Mouse (Mus musculus) brain, adult 2 months (tissue): ENCODE results near the gene Fem1a.

Experiments used
- DNase-seq: peaks from one replicate; pipeline ENCODE4 v3.0.0; 2011; ENCODE audit warnings: low read depth, low spot score

Fem1a gene

DNA sequence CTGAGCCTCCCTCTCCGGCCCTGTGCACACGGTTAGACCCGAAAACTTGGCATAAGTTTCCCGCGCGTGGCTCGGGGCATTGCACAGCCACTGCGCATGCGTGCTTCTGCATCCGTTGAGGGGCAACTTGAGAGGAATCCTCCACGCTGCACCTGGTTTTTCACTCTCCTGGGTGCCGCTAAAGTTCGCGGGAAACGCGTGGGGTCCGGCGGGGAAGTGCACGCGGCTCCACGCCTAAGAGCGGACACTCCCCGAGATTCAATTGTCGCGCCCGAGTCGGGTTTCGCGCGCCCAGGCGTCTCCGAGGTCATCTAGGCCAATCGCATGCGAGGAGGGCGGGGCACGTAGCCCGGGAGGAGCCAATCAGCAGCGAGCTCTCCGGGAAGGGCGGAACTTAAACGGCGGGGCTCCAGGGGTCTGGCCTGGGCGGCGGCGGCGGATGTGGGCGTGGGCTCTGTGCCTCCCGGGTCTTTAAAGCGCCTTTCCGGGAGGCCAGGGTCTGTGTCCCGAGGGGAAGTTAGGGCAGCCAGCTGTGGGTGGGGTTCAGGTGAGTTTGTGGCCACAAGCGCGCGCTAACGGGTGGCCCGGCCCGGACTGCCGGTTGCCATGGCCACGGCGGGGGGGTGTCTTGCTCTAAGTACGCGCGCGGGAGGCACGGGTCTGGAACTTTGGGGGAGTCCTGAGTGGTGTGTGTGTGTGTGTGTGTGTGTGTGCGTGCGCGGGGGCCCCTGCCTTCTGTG lies 47.4 kb downstream of the Fem1a start:
- peak; percentile 94 for DNase-seq

GRCm38 (mm10) chr17:56304718-56305117 lies 48.1 kb downstream of the Fem1a start:
- DNase-seq: no peak

DNA sequence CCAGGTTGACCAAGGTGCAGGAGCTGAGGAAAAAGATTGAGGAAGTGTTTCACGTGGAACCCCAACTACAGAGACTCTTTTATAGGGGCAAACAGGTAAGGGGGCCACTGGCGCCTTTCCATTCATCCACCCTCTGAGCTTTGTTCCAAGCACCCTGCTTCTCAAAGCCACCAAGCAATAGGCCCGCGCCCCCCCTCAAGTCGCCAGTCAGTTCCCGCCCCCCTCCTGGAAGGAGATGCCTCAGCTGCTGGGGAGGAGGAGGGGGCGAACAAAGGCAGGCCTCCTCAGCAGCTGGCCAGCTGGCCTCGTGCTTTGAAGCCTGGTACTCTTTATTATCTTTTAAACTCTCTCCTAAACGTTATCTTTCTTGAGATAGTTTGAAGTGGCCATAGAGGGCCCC lies 48.5 kb downstream of the Fem1a start:
- DNase-seq: no peak

DNA sequence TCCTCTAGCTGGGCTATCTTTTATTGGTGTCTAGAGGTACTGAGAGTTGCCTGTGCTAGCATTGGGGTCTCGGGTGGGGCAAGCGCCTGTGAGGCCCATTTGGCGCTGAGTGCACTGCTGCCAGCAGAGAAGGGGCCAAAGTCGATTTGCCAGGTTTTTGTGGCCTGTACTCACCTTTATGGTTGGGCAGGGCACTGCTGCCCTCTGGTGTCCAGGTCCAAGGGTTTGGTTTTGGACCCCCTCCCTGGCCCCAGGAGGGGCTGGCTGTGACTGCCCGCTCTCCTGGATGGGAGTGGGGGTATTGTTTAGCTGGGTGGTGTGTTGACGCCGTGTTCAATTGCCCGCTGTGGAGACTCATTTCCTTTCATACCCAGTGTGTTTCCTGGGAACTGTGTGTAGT lies 49.2 kb downstream of the Fem1a start:
- DNase-seq: no peak

GRCm38 (mm10) chr17:56308088-56308487 lies 51.5 kb downstream of the Fem1a start:
- no peak for DNase-seq

DNA sequence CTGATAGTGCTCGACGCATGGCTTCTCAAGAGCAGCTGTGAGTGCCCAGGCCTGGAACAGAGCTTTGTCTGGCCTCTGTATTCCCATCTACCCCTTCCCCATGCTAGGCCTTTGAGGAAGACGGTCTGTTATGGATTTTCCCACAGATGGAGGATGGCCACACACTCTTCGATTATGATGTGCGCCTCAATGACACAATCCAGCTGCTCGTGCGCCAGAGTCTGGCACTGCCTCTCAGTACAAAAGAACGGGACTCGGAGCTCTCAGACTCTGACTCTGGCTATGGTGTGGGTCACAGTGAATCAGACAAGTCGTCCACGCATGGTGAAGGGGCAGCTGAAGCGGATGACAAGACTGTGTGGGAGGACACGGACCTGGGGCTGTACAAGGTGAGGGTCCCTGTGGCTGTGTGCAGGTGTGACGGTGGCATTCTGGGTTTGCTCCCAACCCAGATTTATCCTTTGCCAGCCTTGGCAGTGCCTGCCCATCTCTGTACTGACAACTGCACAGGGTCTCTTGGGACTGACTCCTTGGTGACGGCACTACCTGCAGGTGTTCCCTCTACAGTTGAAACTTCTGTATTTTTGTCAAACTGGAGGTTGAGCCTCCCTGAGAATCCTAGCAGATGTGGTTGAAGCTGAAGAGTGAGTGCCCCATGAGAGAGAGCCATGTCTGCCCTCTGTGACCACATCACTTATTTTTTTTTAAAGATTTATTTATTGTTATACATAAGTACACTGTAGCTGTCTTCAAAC lies 52.8 kb downstream of the Fem1a start:
- DNase-seq: no peak
